Mouse (Mus musculus): ENCODE measurements around the gene Hoxd4. TPM values are rescaled to one million over a fixed set of nuclear protein-coding genes. Genes with fewer than 3 reads are reported as not detected.

Gene Hoxd4
- not detected in 2 replicates for polyA plus RNA-seq (2021; fragmentation: Nextera tagmentation)
- long read RNA-seq, experiment 1: 0 reads
- long read RNA-seq, experiment 2: 0 reads

DNA sequence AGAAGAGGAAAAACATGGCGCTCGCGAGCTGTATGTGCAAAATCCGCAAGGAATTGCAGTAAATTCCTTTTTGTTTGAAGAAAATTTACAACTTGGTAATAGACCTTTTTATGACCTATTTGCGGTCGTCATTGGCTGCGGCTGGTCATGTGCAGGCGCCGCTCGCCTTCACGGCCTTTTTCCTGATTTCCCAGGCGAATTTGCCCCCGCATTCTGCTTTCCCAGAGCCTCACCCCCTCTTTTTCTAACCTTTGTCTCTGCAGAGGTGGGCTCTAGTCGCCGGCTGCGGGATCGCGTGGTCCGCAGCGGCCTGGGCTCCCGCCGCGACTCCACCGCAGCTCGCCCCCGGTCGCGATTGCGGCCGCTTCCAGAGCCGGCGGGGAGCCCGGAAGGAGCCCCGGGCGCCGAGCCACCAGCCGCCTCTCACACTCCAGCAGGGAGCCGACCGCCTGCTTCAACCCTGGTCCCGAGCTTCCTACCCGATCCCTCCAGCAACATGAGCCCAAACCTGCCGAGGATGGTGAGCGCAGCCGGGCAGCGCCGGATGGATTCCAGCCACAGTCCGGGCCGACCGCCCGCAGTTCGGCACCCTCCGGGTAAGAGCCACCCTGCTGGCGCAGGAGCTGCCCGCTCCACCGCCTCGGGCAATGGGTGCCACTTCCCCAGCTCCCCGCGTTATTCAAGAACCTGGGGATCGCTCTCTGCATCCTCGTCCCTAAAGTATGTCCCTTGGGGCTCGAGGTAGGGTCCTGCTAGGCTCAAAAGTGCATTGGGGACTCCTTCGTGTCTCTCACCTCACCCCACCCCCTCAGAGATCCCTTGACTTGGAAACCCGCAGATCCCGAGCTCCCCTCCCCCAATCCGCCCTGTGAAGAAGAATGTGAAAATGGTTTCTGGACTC is at the start of gene Hoxd4, which contains the start of gene Hoxd3:
TSS of gene Hoxd4 (plus strand) at position 209 of the 901 bp plus-strand sequence.
TSS of gene Hoxd3 (plus strand) at position 207 of the 901 bp plus-strand sequence.

GRCm38 (mm10) chr2:74667842-74668357 is 43.8 kb upstream of the Hoxd4 start, which contains the start of gene Hoxd13:
Hoxd13 (plus strand) TSS chr2:74668310.

GRCm38 (mm10) chr2:74674881-74675665 is 36.7 kb upstream of the Hoxd4 start, which contains the start of gene Hoxd12:
Hoxd12 (plus strand) TSS chr2:74675013.

DNA sequence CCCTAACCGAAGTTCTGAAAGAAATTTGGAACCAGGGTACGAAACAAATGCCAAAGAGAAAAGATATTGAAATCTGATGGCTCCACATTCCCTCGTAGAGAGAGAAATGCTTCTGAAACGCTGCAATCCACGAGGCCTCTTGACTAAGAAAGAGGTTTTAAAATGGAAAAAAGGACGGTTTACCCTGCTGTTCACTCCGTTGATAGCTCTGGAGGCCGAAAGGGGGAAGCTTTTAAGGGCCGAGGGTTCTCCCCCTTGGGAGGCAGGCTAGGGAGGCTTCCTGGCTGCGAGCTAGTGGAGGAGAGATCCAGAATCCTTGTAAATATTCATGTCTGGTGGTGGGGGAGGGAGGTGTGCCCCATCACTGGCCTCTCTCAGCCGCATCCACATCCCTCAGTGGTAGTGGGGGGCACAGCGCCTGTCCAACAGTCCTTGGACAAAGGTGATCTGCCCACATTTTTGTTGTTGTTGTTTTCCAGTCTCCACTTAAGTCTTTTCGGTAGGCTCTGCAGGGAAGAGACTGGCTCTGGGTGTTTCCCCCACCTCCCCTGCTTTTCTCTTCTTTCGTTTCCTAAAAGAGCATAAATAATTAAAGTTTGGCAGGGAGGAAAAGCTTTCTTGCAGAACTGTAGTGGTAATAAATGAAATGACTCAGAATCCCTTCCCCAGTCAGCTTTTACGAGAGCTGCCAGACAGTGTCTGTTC is 32.7 kb upstream of the Hoxd4 start, which contains the start of gene Hoxd11:
TSS of gene Hoxd11 (plus strand) at position 667 of the 705 bp plus-strand sequence.

GRCm38 (mm10) chr2:74691022-74691951 is 20.4 kb upstream of the Hoxd4 start, which contains the start of gene Hoxd10:
Hoxd10 (plus strand) TSS chr2:74691924.

DNA sequence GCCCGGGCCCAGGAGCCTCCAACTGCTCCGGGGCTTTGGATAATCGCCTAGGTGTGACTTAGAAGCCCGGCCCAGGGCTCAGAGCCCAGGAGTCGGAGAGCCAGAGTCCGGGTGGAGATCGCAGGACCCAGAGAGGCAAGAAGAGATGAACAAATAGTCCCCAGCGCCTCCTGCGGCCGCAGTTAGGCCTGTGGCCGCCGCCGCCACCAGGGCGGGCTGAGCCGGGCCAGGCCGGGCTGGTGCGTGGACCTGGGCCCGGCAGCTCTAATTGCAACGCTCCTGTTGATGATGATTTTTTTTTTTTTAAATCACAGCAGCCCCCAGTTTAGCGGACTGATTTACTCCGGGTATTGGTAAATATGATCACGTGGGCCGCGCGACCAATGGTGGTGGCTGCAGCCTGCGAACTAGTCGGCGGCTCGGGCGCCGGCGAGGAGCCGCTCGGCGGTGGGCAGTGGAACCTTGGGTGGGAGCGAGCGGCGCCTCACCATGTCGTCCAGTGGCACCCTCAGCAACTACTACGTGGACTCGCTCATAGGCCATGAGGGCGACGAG is 14.1 kb upstream of the Hoxd4 start, which contains the start of gene Hoxd9:
TSS of gene Hoxd9 (plus strand) at position 161 of the 555 bp plus-strand sequence.

DNA sequence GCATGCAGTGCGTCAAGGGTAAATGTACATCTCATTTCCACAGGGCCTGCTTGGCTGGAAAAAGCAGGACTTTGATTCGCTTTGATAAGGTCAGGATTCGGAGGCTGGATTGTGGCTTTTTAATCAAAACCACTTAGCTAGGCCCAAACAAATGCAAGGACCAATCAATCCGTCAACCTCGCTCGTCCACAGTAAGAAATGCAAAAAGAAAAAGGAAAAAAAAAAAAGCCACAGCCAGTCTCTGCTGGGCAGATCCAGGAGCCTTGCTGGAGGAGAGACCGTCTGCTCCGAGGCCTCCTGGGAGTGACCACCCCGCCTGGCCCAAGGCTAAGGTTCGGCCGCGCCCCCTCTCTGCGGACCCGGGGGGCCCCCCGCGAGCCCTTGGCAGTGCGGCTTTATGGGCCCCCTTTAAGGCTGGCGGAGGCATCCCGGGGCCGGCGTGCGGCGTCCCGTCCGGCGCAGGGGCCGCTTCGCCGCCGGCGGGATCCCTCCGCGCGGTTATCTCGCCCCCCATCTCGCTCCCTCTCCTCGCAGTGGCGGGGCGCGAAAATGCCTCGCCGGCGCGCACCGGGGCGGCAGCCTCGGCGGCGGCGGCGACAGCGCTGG is 7.2 kb upstream of the Hoxd4 start, which contains the start of gene Hoxd8:
TSS of gene Hoxd8 (plus strand) at position 223 of the 606 bp plus-strand sequence.

GRCm38 (mm10) chr2:74726551-74726950 is 14.8 kb downstream of the Hoxd4 start, which contains the start of gene Gm28230:
Gm28230 (plus strand) TSS chr2:74726728.

DNA sequence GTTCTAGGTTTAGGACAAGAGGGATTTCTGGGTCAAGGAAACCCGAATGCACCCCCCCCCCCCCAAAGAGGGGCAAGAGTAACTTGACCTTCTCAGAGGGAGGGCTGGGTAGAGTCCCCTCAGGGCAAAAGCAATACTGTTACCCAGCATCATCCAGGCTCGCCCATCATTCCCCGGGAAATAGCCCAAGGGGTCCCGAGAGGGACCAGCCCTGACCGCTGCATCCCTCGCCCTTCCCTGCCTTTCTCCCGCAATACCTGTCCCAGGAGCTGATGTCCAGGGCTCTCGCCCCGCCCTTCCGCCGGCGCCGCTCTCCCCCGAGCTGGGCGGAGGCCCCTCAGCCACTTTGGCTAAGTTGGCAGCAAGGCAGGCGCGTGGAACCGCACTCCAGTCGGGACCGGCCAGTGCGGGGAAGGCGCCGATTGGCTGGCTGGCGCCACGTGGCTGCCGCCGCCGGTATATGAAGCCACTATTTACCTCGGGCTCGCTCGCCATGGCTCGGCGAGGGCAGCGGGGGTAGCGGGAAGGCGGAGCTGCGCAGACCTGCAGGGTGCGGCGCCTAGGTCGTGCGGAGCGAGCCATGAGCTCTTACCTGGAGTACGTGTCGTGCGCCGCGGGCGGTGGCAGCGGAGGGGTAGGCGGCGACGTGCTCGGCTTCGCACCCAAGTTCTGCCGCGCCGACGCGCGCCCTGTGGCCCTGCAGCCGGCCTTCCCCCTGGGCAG is 51.0 kb downstream of the Hoxd4 start, which contains the start of gene Hoxd1:
TSS of gene Hoxd1 (plus strand) at position 459 of the 723 bp plus-strand sequence.

Other genes with a start within 250 kb of the Hoxd4 start
- gene Lnpk, start 132.5 kb upstream of the Hoxd4 start, polyA plus RNA-seq (2021; fragmentation: Nextera tagmentation): 29.8 and 32.9 TPM in 2 replicates
- gene Evx2, start 52.4 kb upstream of the Hoxd4 start, polyA plus RNA-seq (2021; fragmentation: Nextera tagmentation): not detected in 2 replicates
- gene Hoxd13, start 43.6 kb upstream of the Hoxd4 start, polyA plus RNA-seq (2021; fragmentation: Nextera tagmentation): not detected in 2 replicates
- gene Hoxd12, start 36.9 kb upstream of the Hoxd4 start, polyA plus RNA-seq (2021; fragmentation: Nextera tagmentation): not detected in 2 replicates
- not detected in 2 replicates for gene Hoxd11, start 32.4 kb upstream of the Hoxd4 start, polyA plus RNA-seq (2021; fragmentation: Nextera tagmentation)
- not detected in 2 replicates for gene Hoxd10, start 20.0 kb upstream of the Hoxd4 start, polyA plus RNA-seq (2021; fragmentation: Nextera tagmentation)
- gene Hoxd9, start 14.2 kb upstream of the Hoxd4 start, polyA plus RNA-seq (2021; fragmentation: Nextera tagmentation): not detected in 2 replicates
- gene Hoxd8, start 7.3 kb upstream of the Hoxd4 start, polyA plus RNA-seq (2021; fragmentation: Nextera tagmentation): not detected in 2 replicates
- gene Hoxd3, start within 50 bp of the Hoxd4 start, polyA plus RNA-seq (2021; fragmentation: Nextera tagmentation): not detected in 2 replicates
- not detected in 2 replicates for gene Gm28230, start 14.8 kb downstream of the Hoxd4 start, polyA plus RNA-seq (2021; fragmentation: Nextera tagmentation)
- 0.09 and 0.10 TPM in 2 replicates for gene Hoxd1, start 51.1 kb downstream of the Hoxd4 start, polyA plus RNA-seq (2021; fragmentation: Nextera tagmentation)
- gene Mtx2, start 113.9 kb downstream of the Hoxd4 start, polyA plus RNA-seq (2021; fragmentation: Nextera tagmentation): 41.9 and 57.1 TPM in 2 replicates